ENCODE assay signal across 14 mouse cellular contexts in the genomic region with DNA sequence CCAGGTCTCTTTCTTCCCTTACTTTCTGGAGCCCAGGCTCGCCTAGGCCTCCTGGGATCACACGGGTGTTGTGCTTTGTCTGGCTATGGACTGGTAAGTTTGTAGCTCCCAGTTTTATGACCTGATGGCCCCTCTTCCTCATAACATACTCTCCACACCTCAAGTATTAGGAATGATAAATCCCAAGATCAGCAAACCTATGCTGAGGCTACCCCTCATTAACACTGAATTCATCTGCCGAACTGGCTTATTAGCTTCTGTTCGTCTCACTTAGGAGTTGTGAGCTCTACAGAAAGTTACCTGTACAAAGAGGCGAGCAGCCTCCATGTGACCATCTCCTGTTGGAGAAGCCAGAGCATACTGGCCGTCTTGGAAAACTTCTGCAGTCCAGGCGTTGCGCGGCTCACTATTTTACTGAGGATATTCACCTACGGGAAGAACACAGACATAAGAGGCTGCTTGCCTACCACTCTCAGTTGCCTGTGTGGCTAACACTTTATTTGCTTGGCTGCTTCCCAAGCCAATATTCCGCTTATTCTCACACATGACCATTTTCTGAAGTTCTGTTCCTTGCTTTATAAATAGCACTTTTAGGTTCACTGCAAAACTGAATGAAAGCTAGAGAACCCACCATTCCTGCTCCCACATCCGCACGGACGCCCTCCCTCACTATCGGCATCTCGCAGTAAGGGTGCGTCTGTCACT. TPM values are rescaled to one million over a fixed set of nuclear protein-coding genes. Genes with fewer than 3 reads are reported as not detected.
DNase-seq lines count a peak whose midpoint lies in the region.
"Had no signal": no experiment of that assay in that cellular context is flagged by ENCODE, and none has a peak within 500 bp of the region (broad histone marks: within the 10 kb centered on the region; RNA-seq: fewer than 3 reads in every experiment).

No protein-coding gene starts in this region.

- intact Hi-C loops in left cerebral cortex, postnatal 25 days (cut with DNase I): no loop called here

- peak; percentile 96 for DNase-seq in 3T3-L1 (ENCODE audit: low read depth, low spot score)
- no peak for DNase-seq in left cerebral cortex, postnatal 25 days (ENCODE audit: low spot score in 2 of 2)
- DNase-seq: adrenal gland, adult 2 months; adrenal gland, adult 8-10 months; adrenal gland, postnatal 10 days; adrenal gland, postnatal 14 days; adrenal gland, postnatal 25 days; adrenal gland, postnatal 36 days; B cell, adult 2 months; cerebellum, adult 11 months; cerebellum, adult 11-12 months; cerebellum, adult 18-20 months; cerebellum, adult 2 months; cerebellum, adult 8-10 months had no signal

RNA-seq across cellular contexts. Expression of gene Nup107, which starts 11.3 kb away (rescaled TPM):
- 10 to 100 TPM; 13.7 to 15.5 TPM for total RNA-seq in left cerebral cortex, postnatal 25 days (2021)

RNA-seq across cellular contexts. Expression of gene Slc35e3, which starts 35.0 kb away (rescaled TPM):
- 10 to 100 TPM; 31.0 to 31.3 TPM for total RNA-seq in left cerebral cortex, postnatal 25 days (2021)
